Mouse (Mus musculus): ENCODE data around the gene Adamts9. TPM values are rescaled to one million over a fixed set of nuclear protein-coding genes. Genes with fewer than 3 reads are reported as not detected.

Gene Adamts9
- polyA plus RNA-seq, 1 experiment from 2014 or later: 1.9 TPM

GRCm38 (mm10) chr6:92781446-92781845 lies 161.8 kb downstream of the Adamts9 start:
- H3K27me3 ChIP-seq (ENCODE audit: low read depth, poor library complexity, severe bottlenecking): peaks cover 15% of the 10 kb centered on the region
- WGBS: 91% methylated on average over 6 of the region's 6 CpGs
- H3K27ac ChIP-seq (replicated peaks): no peak overlapping the region

GRCm38 (mm10) chr6:92779935-92780205 lies 163.4 kb downstream of the Adamts9 start:
- Histone ChIP-seq H3K27me3 (ENCODE audit: low read depth, poor library complexity, severe bottlenecking) (no peaks in the 10 kb centered on the region), H3K4me1 (peaks cover 7% of the 10 kb centered on the region), H3K36me3 (no peaks in the 10 kb centered on the region), H3K4me3 (no peak overlapping the region), H3K9me3 (replicated peaks) (no peaks in the 10 kb centered on the region), H3K27ac (replicated peaks) (no peak overlapping the region)
- 52% methylated on average over 5 of the region's 5 CpGs for WGBS
- DNase-seq (ENCODE audit: low spot score): no peak

More at GRCm38 (mm10) chr6:92781446-92781845, 161.8 kb downstream of the Adamts9 start:
- Histone ChIP-seq H3K4me1 (peaks cover 14% of the 10 kb centered on the region), H3K36me3 (no peaks in the 10 kb centered on the region), H3K9me3 (replicated peaks) (no peaks in the 10 kb centered on the region), H3K4me3 (no peak overlapping the region)
- no peak for DNase-seq (ENCODE audit: low spot score)

- no peaks in the 10 kb centered on the region for H3K36me3 ChIP-seq
- no peak for DNase-seq (ENCODE audit: low spot score)
- H3K4me1 ChIP-seq: peaks cover 7% of the 10 kb centered on the region
- H3K27me3 ChIP-seq (ENCODE audit: low read depth, poor library complexity, severe bottlenecking): no peaks in the 10 kb centered on the region
- H3K27ac ChIP-seq (replicated peaks): no peak overlapping the region
- WGBS: 75% methylated on average over 11 of the region's 11 CpGs
- H3K4me3 ChIP-seq: no peak overlapping the region
- no peaks in the 10 kb centered on the region for H3K9me3 ChIP-seq (replicated peaks)
Measured at GRCm38 (mm10) chr6:92779140-92779934, 164.0 kb downstream of the Adamts9 start.

GRCm38 (mm10) chr6:92776356-92776755 lies 166.9 kb downstream of the Adamts9 start:
- DNase-seq (ENCODE audit: low spot score): no peak
- H3K9me3 ChIP-seq (replicated peaks): no peaks in the 10 kb centered on the region
- no peaks in the 10 kb centered on the region for H3K27me3 ChIP-seq (ENCODE audit: low read depth, poor library complexity, severe bottlenecking)
- H3K27ac ChIP-seq (replicated peaks): no peak overlapping the region
- no peak overlapping the region for H3K4me3 ChIP-seq
- 37% methylated on average over 2 of the region's 2 CpGs for WGBS
- no peaks in the 10 kb centered on the region for H3K36me3 ChIP-seq
- H3K4me1 ChIP-seq: peaks cover 7% of the 10 kb centered on the region

GRCm38 (mm10) chr6:92762372-92762771 lies 180.9 kb downstream of the Adamts9 start:
- H3K27ac ChIP-seq (replicated peaks): no peak overlapping the region
- 70% methylated on average over 3 of the region's 3 CpGs for WGBS
- no peak for DNase-seq (ENCODE audit: low spot score)
- no peak overlapping the region for H3K4me3 ChIP-seq
- no peaks in the 10 kb centered on the region for H3K9me3 ChIP-seq (replicated peaks)
- no peaks in the 10 kb centered on the region for H3K36me3 ChIP-seq
- 0 out of 2 replicates have a peak, but pooled peaks cover 6% of the 10 kb centered on the region for H3K27me3 ChIP-seq (ENCODE audit: low read depth, poor library complexity, severe bottlenecking)
- H3K4me1 ChIP-seq: peaks cover 14% of the 10 kb centered on the region

- no peak overlapping the region for H3K27ac ChIP-seq (replicated peaks)
- H3K36me3 ChIP-seq: no peaks in the 10 kb centered on the region
- no peak for DNase-seq (ENCODE audit: low spot score)
- peaks cover 5% of the 10 kb centered on the region for H3K4me1 ChIP-seq
- H3K9me3 ChIP-seq (replicated peaks): no peaks in the 10 kb centered on the region
- 0 out of 2 replicates have a peak, but pooled peaks cover 6% of the 10 kb centered on the region for H3K27me3 ChIP-seq (ENCODE audit: low read depth, poor library complexity, severe bottlenecking)
- no peak overlapping the region for H3K4me3 ChIP-seq
Measured at GRCm38 (mm10) chr6:92759616-92760015, 183.7 kb downstream of the Adamts9 start.

- Histone ChIP-seq H3K36me3 (no peaks in the 10 kb centered on the region), H3K4me3 (no peak overlapping the region), H3K9me3 (replicated peaks) (no peaks in the 10 kb centered on the region), H3K27me3 (ENCODE audit: low read depth, poor library complexity, severe bottlenecking) (no peaks in the 10 kb centered on the region), H3K4me1 (no peaks in the 10 kb centered on the region; the same call in 1 of the 2 replicates), H3K27ac (replicated peaks) (no peak overlapping the region)
- DNase-seq (ENCODE audit: low spot score): no peak
- 50% methylated on average over 5 of the region's 5 CpGs for WGBS
Measured at GRCm38 (mm10) chr6:92755826-92756225, 187.5 kb downstream of the Adamts9 start.

GRCm38 (mm10) chr6:92752737-92753136 lies 190.6 kb downstream of the Adamts9 start:
- no peaks in the 10 kb centered on the region for H3K27me3 ChIP-seq (ENCODE audit: low read depth, poor library complexity, severe bottlenecking)
- no peak overlapping the region for H3K4me3 ChIP-seq
- no peaks in the 10 kb centered on the region; the same call in 1 of the 2 replicates for H3K4me1 ChIP-seq
- no peak for DNase-seq (ENCODE audit: low spot score)
- no peak overlapping the region for H3K27ac ChIP-seq (replicated peaks)
- no peaks in the 10 kb centered on the region for H3K9me3 ChIP-seq (replicated peaks)
- no peaks in the 10 kb centered on the region for H3K36me3 ChIP-seq
- 87% methylated on average over 2 of the region's 2 CpGs for WGBS

- H3K4me3 ChIP-seq: no peak overlapping the region
- no peaks in the 10 kb centered on the region; the same call in 1 of the 2 replicates for H3K4me1 ChIP-seq
- H3K27ac ChIP-seq (replicated peaks): no peak overlapping the region
- no peaks in the 10 kb centered on the region for H3K27me3 ChIP-seq (ENCODE audit: low read depth, poor library complexity, severe bottlenecking)
- no peak for DNase-seq (ENCODE audit: low spot score)
- WGBS: 74% methylated on average over 4 of the region's 4 CpGs
- H3K9me3 ChIP-seq (replicated peaks): no peaks in the 10 kb centered on the region
- no peaks in the 10 kb centered on the region for H3K36me3 ChIP-seq
Measured at GRCm38 (mm10) chr6:92749420-92749819, 193.9 kb downstream of the Adamts9 start.

- H3K27ac ChIP-seq (replicated peaks): no peak overlapping the region
- no peaks in the 10 kb centered on the region for H3K9me3 ChIP-seq (replicated peaks)
- peak; percentile 53 for DNase-seq (ENCODE audit: low spot score)
- H3K4me3 ChIP-seq: no peak overlapping the region
- H3K27me3 ChIP-seq (ENCODE audit: low read depth, poor library complexity, severe bottlenecking): no peaks in the 10 kb centered on the region
- 20% methylated on average over 11 of the region's 11 CpGs for WGBS
- no peaks in the 10 kb centered on the region for H3K36me3 ChIP-seq
- 0 out of 2 replicates have a peak, but pooled peaks cover 2% of the 10 kb centered on the region for H3K4me1 ChIP-seq
Measured at GRCm38 (mm10) chr6:92743605-92744004, 199.7 kb downstream of the Adamts9 start.

- H3K4me1 ChIP-seq: no peaks in the 10 kb centered on the region
- no peaks in the 10 kb centered on the region for H3K36me3 ChIP-seq
- no peaks in the 10 kb centered on the region for H3K27me3 ChIP-seq (ENCODE audit: low read depth, poor library complexity, severe bottlenecking)
- 90% methylated on average over 1 of the region's 1 CpGs for WGBS
- peaks cover 5% of the 10 kb centered on the region for H3K9me3 ChIP-seq (replicated peaks)
- no peak overlapping the region for H3K27ac ChIP-seq (replicated peaks)
- no peak overlapping the region for H3K4me3 ChIP-seq
- no peak for DNase-seq (ENCODE audit: low spot score)
Measured at GRCm38 (mm10) chr6:92737116-92737515, 206.2 kb downstream of the Adamts9 start.

- no peak for DNase-seq (ENCODE audit: low spot score)
- Histone ChIP-seq H3K27ac (replicated peaks) (no peak overlapping the region), H3K4me1 (peaks cover 3% of the 10 kb centered on the region)
Measured at GRCm38 (mm10) chr6:92733651-92734050, 209.6 kb downstream of the Adamts9 start.

GRCm38 (mm10) chr6:92728514-92728913 lies 214.8 kb downstream of the Adamts9 start:
- H3K4me3 ChIP-seq: peak overlapping the region; percentile 11; the same call in 1 of the 2 replicates
- 42% methylated on average over 7 of the region's 7 CpGs for WGBS
- DNase-seq (ENCODE audit: low spot score): no peak
- H3K27me3 ChIP-seq (ENCODE audit: low read depth, poor library complexity, severe bottlenecking): peaks cover 8% of the 10 kb centered on the region; the same call in 1 of the 2 replicates
- H3K27ac ChIP-seq (replicated peaks): peak overlapping the region; percentile 77
- H3K9me3 ChIP-seq (replicated peaks): no peaks in the 10 kb centered on the region
- H3K4me1 ChIP-seq: peaks cover 37% of the 10 kb centered on the region
- no peaks in the 10 kb centered on the region for H3K36me3 ChIP-seq

More at GRCm38 (mm10) chr6:92733651-92734050, 209.6 kb downstream of the Adamts9 start:
- Histone ChIP-seq H3K4me3 (no peak overlapping the region), H3K27me3 (ENCODE audit: low read depth, poor library complexity, severe bottlenecking) (no peaks in the 10 kb centered on the region), H3K9me3 (replicated peaks) (peaks cover 5% of the 10 kb centered on the region), H3K36me3 (no peaks in the 10 kb centered on the region)
